Comparison of ENCODE assay signal across 11 mouse cellular contexts in the genomic region with DNA sequence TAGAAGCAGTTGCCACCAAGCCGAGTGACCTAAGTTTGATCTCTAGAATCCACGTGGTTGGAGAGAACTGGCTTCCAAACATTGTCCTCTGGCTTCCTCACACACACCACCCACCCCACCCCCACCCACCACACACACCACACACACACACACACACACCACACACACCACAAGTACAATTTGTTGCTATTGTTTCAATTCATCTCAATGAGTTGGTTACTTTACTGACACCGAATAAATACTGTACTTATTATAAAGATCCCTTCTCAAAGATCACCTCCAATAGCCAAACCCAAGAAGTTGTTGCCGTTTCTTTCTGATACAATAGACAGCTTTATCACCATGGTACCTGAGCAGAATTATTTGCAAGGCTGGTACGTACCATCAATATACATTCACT. TPM values are rescaled to one million over a fixed set of nuclear protein-coding genes. Genes with fewer than 3 reads are reported as not detected.
DNase-seq lines count a peak whose midpoint lies in the region; ATAC-seq and TF ChIP-seq lines count a peak whose summit lies in the region.
"Had no signal": no experiment of that assay in that cellular context is flagged by ENCODE, and none has a peak within 500 bp of the region (broad histone marks: within the 10 kb centered on the region; RNA-seq: fewer than 3 reads in every experiment).

TSS of gene Dbx2 (minus strand) at position 101 of the 400 bp plus-strand sequence.

- peak within 1 kb of the TSS; percentile 90 for H3K27ac ChIP-seq in layer of hippocampus, adult 2 months
- H3K27ac ChIP-seq in forebrain, embryonic 11.5 days (ENCODE audit: low read depth, low read length): no peak within 1 kb of the TSS
- no peak within 1 kb of the TSS for H3K27ac ChIP-seq in intestine, embryonic 15.5 days
- H3K27ac ChIP-seq in midbrain, embryonic 14.5 days (replicated peaks; ENCODE audit: low read depth, low read length): no peak within 1 kb of the TSS
- no peak within 1 kb of the TSS for H3K27ac ChIP-seq in thymus, adult 2 months (ENCODE audit: control insufficient read depth, insufficient read depth, low read length)
- H3K27ac ChIP-seq: gastrocnemius, adult 2 months had no signal

- H3K4me3 ChIP-seq in layer of hippocampus, adult 2 months: peak within 1 kb of the TSS; percentile 57
- H3K4me3 ChIP-seq in forebrain, embryonic 11.5 days (ENCODE audit: low read depth, low read length): no peak within 1 kb of the TSS; the same call in 1 of the 2 replicates
- 0 out of 2 replicates have a peak within 1 kb of the TSS, but pooled peaks have one; percentile 31 for H3K4me3 ChIP-seq in intestine, embryonic 15.5 days (replicated peaks)
- H3K4me3 ChIP-seq in midbrain, embryonic 14.5 days (replicated peaks; ENCODE audit: low read depth, low read length): no peak within 1 kb of the TSS
- no peak within 1 kb of the TSS for H3K4me3 ChIP-seq in thymus, adult 2 months (ENCODE audit: control insufficient read depth, insufficient read depth, low read length)

- H3K9ac ChIP-seq in forebrain, embryonic 11.5 days (ENCODE audit: low read length): no peak within 1 kb of the TSS
- no peak within 1 kb of the TSS for H3K9ac ChIP-seq in intestine, embryonic 15.5 days
- no peak within 1 kb of the TSS; the same call in 1 of the 2 replicates for H3K9ac ChIP-seq in midbrain, embryonic 14.5 days (replicated peaks; ENCODE audit: low read length)

- WGBS in forebrain, embryonic 11.5 days: 88% methylated on average over 5 of the region's 5 CpGs
- 81% methylated on average over 5 of the region's 5 CpGs for WGBS in intestine, embryonic 15.5 days
- 87% methylated on average over 5 of the region's 5 CpGs for WGBS in midbrain, embryonic 14.5 days
- 81% methylated on average over 5 of the region's 5 CpGs for WGBS in thymus, adult 2 months

- H3K9me3 ChIP-seq in forebrain, embryonic 11.5 days (ENCODE audit: control insufficient read depth, low read length): no peaks in the 10 kb centered on the region
- no peaks in the 10 kb centered on the region for H3K9me3 ChIP-seq in intestine, embryonic 15.5 days
- no peaks in the 10 kb centered on the region for H3K9me3 ChIP-seq in midbrain, embryonic 14.5 days (ENCODE audit: control insufficient read depth, low read length)

- peak within 1 kb of the TSS; percentile 69 for H3K4me2 ChIP-seq in forebrain, embryonic 11.5 days (ENCODE audit: low read depth, low read length, severe bottlenecking)
- H3K4me2 ChIP-seq in intestine, embryonic 15.5 days (replicated peaks): peak within 1 kb of the TSS; percentile 72
- peak within 1 kb of the TSS; percentile 58 for H3K4me2 ChIP-seq in midbrain, embryonic 14.5 days (ENCODE audit: low read length)

- TF ChIP-seq CTCF in layer of hippocampus, adult 2 months (conservative IDR thresholded peaks at IDR 0.05): no peak
- TF ChIP-seq CTCF in thymus, adult 2 months (IDR thresholded peaks at IDR 0.05; ENCODE audit: borderline replicate concordance, control insufficient read depth, extremely low read depth, insufficient read depth, low read length, poor library complexity): no peak

- H3K36me3 ChIP-seq in forebrain, embryonic 11.5 days (ENCODE audit: control insufficient read depth, insufficient read depth, low read length): no peaks in the 10 kb centered on the region
- no peaks in the 10 kb centered on the region for H3K36me3 ChIP-seq in intestine, embryonic 15.5 days
- H3K36me3 ChIP-seq in midbrain, embryonic 14.5 days (ENCODE audit: control insufficient read depth, insufficient read depth, low read length): no peaks in the 10 kb centered on the region
- no peaks in the 10 kb centered on the region for H3K36me3 ChIP-seq in thymus, adult 2 months (ENCODE audit: control insufficient read depth, insufficient read depth, low read length)

- no peak for DNase-seq in layer of hippocampus, adult 2 months (ENCODE audit: low spot score in 2 of 2)
- no peak for DNase-seq in layer of hippocampus, adult 9-10 months (ENCODE audit: low spot score)
- no peak for DNase-seq in forebrain, embryonic 11.5 days (ENCODE audit: low spot score)
- DNase-seq in midbrain, embryonic 14.5 days: no peak
- no peak for DNase-seq in ovary, postnatal 14 days (ENCODE audit: low spot score)
- no peak for DNase-seq in thymus, adult 2 months
- no peak for DNase-seq in adrenal gland, postnatal 25 days
- DNase-seq: gastrocnemius, adult 2 months had no signal

- no peak for ATAC-seq in forebrain, embryonic 11.5 days (replicated peaks; ENCODE audit: low FRiP score)
- ATAC-seq in intestine, embryonic 15.5 days: no peak
- ATAC-seq in midbrain, embryonic 14.5 days (ENCODE audit: low FRiP score, low TSS enrichment): no peak
- ATAC-seq: Patski had no signal

- peaks cover 4% of the 10 kb centered on the region for H3K4me1 ChIP-seq in forebrain, embryonic 11.5 days (replicated peaks; ENCODE audit: control insufficient read depth, insufficient read depth, low read length)
- H3K4me1 ChIP-seq in intestine, embryonic 15.5 days (replicated peaks): peaks cover 9% of the 10 kb centered on the region
- no peaks in the 10 kb centered on the region for H3K4me1 ChIP-seq in midbrain, embryonic 14.5 days (ENCODE audit: control insufficient read depth, insufficient read depth, low read length)
- H3K4me1 ChIP-seq in thymus, adult 2 months (replicated peaks; ENCODE audit: control insufficient read depth, insufficient read depth, low read length): no peaks in the 10 kb centered on the region

- TF ChIP-seq POLR2A in thymus, adult 2 months (IDR thresholded peaks at IDR 0.05; ENCODE audit: control insufficient read depth, extremely low read depth, insufficient read depth, low read length, poor library complexity): no peak

- H3K27me3 ChIP-seq in forebrain, embryonic 11.5 days (ENCODE audit: control insufficient read depth, insufficient read depth, low read length): peaks cover 39% of the 10 kb centered on the region
- peaks cover 41% of the 10 kb centered on the region for H3K27me3 ChIP-seq in intestine, embryonic 15.5 days (replicated peaks)
- H3K27me3 ChIP-seq in midbrain, embryonic 14.5 days (ENCODE audit: control insufficient read depth, insufficient read depth, low read length): peaks cover 59% of the 10 kb centered on the region
- H3K27me3 ChIP-seq in thymus, adult 2 months (ENCODE audit: control insufficient read depth, insufficient read depth, low read length): peaks cover 9% of the 10 kb centered on the region

RNA-seq across cellular contexts. Expression of gene Dbx2, which starts in this region (rescaled TPM):
- total RNA-seq in layer of hippocampus, adult 2 months (2021): 10 to 100 TPM; 28.1 to 30.8 TPM
- 0.44 and 1.3 TPM in 2 replicates for polyA plus RNA-seq in forebrain, embryonic 11.5 days (2014; fragmentation: Nextera tagmentation; extraction: Ambion mirVana)
- 0.34 TPM in 1 of 2 replicates, not detected in the other for polyA plus RNA-seq in intestine, embryonic 15.5 days (2015; fragmentation: Nextera tagmentation; extraction: Ambion mirVana)
- polyA plus RNA-seq in midbrain, embryonic 14.5 days (2014; fragmentation: Nextera tagmentation; extraction: Ambion mirVana): 3.1 and 9.0 TPM in 2 replicates
- 0.19 and 0.28 TPM in 2 replicates for polyA plus RNA-seq in thymus, adult 2 months (2012; rRNA removed)
- total RNA-seq in adrenal gland, postnatal 25 days (2021): not detected in 2 replicates
- total RNA-seq: gastrocnemius, adult 2 months had no signal
- polyA plus RNA-seq: liver, embryonic 16.5 days; Patski had no signal

Comparison
In these comparisons a context has a peak if more than half of its experiments do, and no peak if none do; other contexts are left out.
1. RNA of gene Dbx2 (total RNA-seq): 28.1 to 30.8 TPM in layer of hippocampus, adult 2 months; not detected in adrenal gland, postnatal 25 days; every median in the first group is over 10 times any median in the second.
2. H3K4me3 ChIP-seq: peak in layer of hippocampus, adult 2 months (single experiment) and intestine, embryonic 15.5 days (single experiment); none in forebrain, embryonic 11.5 days (single experiment), midbrain, embryonic 14.5 days (single experiment) and thymus, adult 2 months (single experiment).
3. Peak in every context shown above with its lines, with median percentiles within 50 percentile points of each other: H3K4me2 ChIP-seq.